Mouse (Mus musculus) CD4-positive, CD25-positive, alpha-beta regulatory T cell, adult 4 months (primary cell): ENCODE data around the gene Pcsk5. TPM values are rescaled to one million over a fixed set of nuclear protein-coding genes. Genes with fewer than 3 reads are reported as not detected.

Experiments used
- ATAC-seq: one replicate; pipeline ENCODE4 v1.8.0; 2017
- polyA plus RNA-seq, 2 experiments: library from polyadenylated mRNA; unstranded; fragments of 100-300 nt; shearing (Covaris generic); gene quantifications; one replicate each; pipeline ENCODE4 v1.2.1; 2017

Gene Pcsk5
- polyA plus RNA-seq, 2 experiments from 2014 or later = not detected

- ATAC-seq = no peak
These were observed 104.7 kb downstream of the Pcsk5 start for GRCm38 (mm10) chr19:17732676-17733277.

GRCm38 (mm10) chr19:17717066-17717465 lies 120.4 kb downstream of the Pcsk5 start:
- no peak for ATAC-seq

- no peak for ATAC-seq
These were observed 122.0 kb downstream of the Pcsk5 start for GRCm38 (mm10) chr19:17715281-17715955.

- ATAC-seq = no peak
These were observed 145.8 kb downstream of the Pcsk5 start for GRCm38 (mm10) chr19:17691626-17692025.

- no peak for ATAC-seq
These were observed 159.1 kb downstream of the Pcsk5 start for GRCm38 (mm10) chr19:17678371-17678770.

GRCm38 (mm10) chr19:17662676-17663075 lies 174.8 kb downstream of the Pcsk5 start:
- ATAC-seq = no peak

- no peak for ATAC-seq
These were observed 175.2 kb downstream of the Pcsk5 start for GRCm38 (mm10) chr19:17662271-17662670.

GRCm38 (mm10) chr19:17659321-17659720 lies 178.1 kb downstream of the Pcsk5 start:
- no peak for ATAC-seq

- no peak for ATAC-seq
These were observed 186.5 kb downstream of the Pcsk5 start for GRCm38 (mm10) chr19:17650831-17651502.

GRCm38 (mm10) chr19:17649967-17650366 lies 187.5 kb downstream of the Pcsk5 start:
- ATAC-seq = no peak

- no peak for ATAC-seq
These were observed 194.2 kb downstream of the Pcsk5 start for GRCm38 (mm10) chr19:17643128-17643797.

GRCm38 (mm10) chr19:17635984-17636383 lies 201.4 kb downstream of the Pcsk5 start:
- ATAC-seq = no peak

- ATAC-seq = no peak
These were observed 221.8 kb downstream of the Pcsk5 start for GRCm38 (mm10) chr19:17615646-17616045.

- no peak for ATAC-seq
These were observed 230.9 kb downstream of the Pcsk5 start for GRCm38 (mm10) chr19:17606510-17606909.

GRCm38 (mm10) chr19:17606093-17606492 lies 231.3 kb downstream of the Pcsk5 start:
- ATAC-seq = no peak

- ATAC-seq = no peak
These were observed 234.1 kb downstream of the Pcsk5 start for GRCm38 (mm10) chr19:17603322-17603721.

- no peak for ATAC-seq
These were observed 237.1 kb downstream of the Pcsk5 start for GRCm38 (mm10) chr19:17600347-17600746.

GRCm38 (mm10) chr19:17592790-17593189 lies 244.6 kb downstream of the Pcsk5 start:
- no peak for ATAC-seq

- no peak for ATAC-seq
These were observed 246.1 kb downstream of the Pcsk5 start for GRCm38 (mm10) chr19:17591335-17591734.

GRCm38 (mm10) chr19:17590314-17590713 lies 247.1 kb downstream of the Pcsk5 start:
- no peak for ATAC-seq

GRCm38 (mm10) chr19:17577412-17577811 lies 260.0 kb downstream of the Pcsk5 start:
- ATAC-seq = no peak

GRCm38 (mm10) chr19:17574564-17574963 lies 262.9 kb downstream of the Pcsk5 start:
- ATAC-seq = no peak

- ATAC-seq = no peak
These were observed 265.1 kb downstream of the Pcsk5 start for GRCm38 (mm10) chr19:17572315-17572714.
